ENCODE assay signal across 8 mouse cellular contexts in genomic region chr13:30566767-30567166, GRCm38 (mm10). TPM values are rescaled to one million over a fixed set of nuclear protein-coding genes. Genes with fewer than 3 reads are reported as not detected.
DNase-seq lines count a peak whose midpoint lies in the region; ATAC-seq and TF ChIP-seq lines count a peak whose summit lies in the region.

No protein-coding gene starts in this region.

- H3K27me3 ChIP-seq in stomach, postnatal 0 days (ENCODE audit: control insufficient read depth, insufficient read depth, low read length) = no peaks in the 10 kb centered on the region

- no peaks in the 10 kb centered on the region for H3K4me1 ChIP-seq in stomach, postnatal 0 days (replicated peaks; ENCODE audit: control insufficient read depth, insufficient read depth)

- H3K27ac ChIP-seq in stomach, postnatal 0 days (replicated peaks) = no peak overlapping the region

- no peak overlapping the region for H3K4me2 ChIP-seq in stomach, postnatal 0 days (replicated peaks; ENCODE audit: low read depth)

- H3K36me3 ChIP-seq in stomach, postnatal 0 days (ENCODE audit: control insufficient read depth, insufficient read depth, low read length) = no peaks in the 10 kb centered on the region

- H3K9me3 ChIP-seq in stomach, postnatal 0 days (ENCODE audit: control insufficient read depth, low read length) = no peaks in the 10 kb centered on the region

- peak; percentile 81 for TF ChIP-seq CTCF in stomach, postnatal 0 days (IDR thresholded peaks at IDR 0.05; ENCODE audit: low read depth)

- peak; percentile 51 to 80 for DNase-seq in adrenal gland, adult (ENCODE audit: inconsistent age in 2 of 2, low spot score in 1 of 2)
- no peak for DNase-seq in adrenal gland, adult 8-10 months
- peak; percentile 62 for DNase-seq in urinary bladder, postnatal 14 days (ENCODE audit: low spot score)
- no peak for DNase-seq in urinary bladder, adult 2 months (ENCODE audit: low spot score)
- peak; percentile 54 for DNase-seq in gastrocnemius, postnatal 14 days
- DNase-seq in layer of hippocampus, adult 9-10 months (ENCODE audit: low spot score) = peak; percentile 54
- peak; percentile 73 to 76 for DNase-seq in lung, postnatal 4 days
- DNase-seq in stomach, postnatal 0 days (ENCODE audit: low spot score) = peak; percentile 42

- TF ChIP-seq EP300 in stomach, postnatal 0 days (optimal IDR thresholded peaks at IDR 0.05) = no peak

- WGBS in stomach, postnatal 0 days = 59% methylated on average over 8 of the region's 8 CpGs

- intact Hi-C loops in gastrocnemius, postnatal 14 days (cut with DNase I; ENCODE audit: low total_unique reads) = loop anchor here (10.0 kb wide), 1 partner anchor 158 kb away; no protein-coding TSS in a partner anchor

- no peak overlapping the region for H3K9ac ChIP-seq in stomach, postnatal 0 days (ENCODE audit: low read length)

- no peak for ATAC-seq in stomach, postnatal 0 days (ENCODE audit: low FRiP score, low TSS enrichment)

- H3K4me3 ChIP-seq in stomach, postnatal 0 days (ENCODE audit: low read depth, low read length) = no peak overlapping the region

RNA-seq across cellular contexts. Expression of gene Uqcrfs1, which starts 21.6 kb away (rescaled TPM):
- 100 to 1,000 TPM; 184 to 287 (median 250) TPM for total RNA-seq in adrenal gland, adult 8-10 months (2022)
- polyA plus RNA-seq in urinary bladder, adult 2 months (2012; rRNA removed) = 127 and 137 TPM in 2 replicates
- total RNA-seq in gastrocnemius, postnatal 14 days (2021) = 100 to 1,000 TPM; 452 to 559 TPM
- 337 and 342 TPM in 2 replicates for polyA plus RNA-seq in stomach, postnatal 0 days (2015; fragmentation: Nextera tagmentation; extraction: Ambion mirVana)

Comparison
In these comparisons a context has a peak if more than half of its experiments do, and no peak if none do; other contexts are left out.
1. DNase-seq: peak in adrenal gland, adult (2 of 2), urinary bladder, postnatal 14 days (single experiment), gastrocnemius, postnatal 14 days (single experiment), layer of hippocampus, adult 9-10 months (single experiment), lung, postnatal 4 days (2 of 2) and stomach, postnatal 0 days (single experiment); none in adrenal gland, adult 8-10 months (single experiment) and urinary bladder, adult 2 months (single experiment).